Mouse (Mus musculus) neural tube, embryonic 15.5 days (tissue): ENCODE data around the gene Sv2c. TPM values are rescaled to one million over a fixed set of nuclear protein-coding genes. Genes with fewer than 3 reads are reported as not detected.

Experiments
- ATAC-seq: fragments of 200-750 bp; cut with Nextera tagmentation; 2 replicates; pipeline ENCODE4 v1.8.0; 2017; ENCODE audit warnings: mild to moderate bottlenecking, moderate TSS enrichment, moderate library complexity; ENCODE audit not compliant: low FRiP score
- H3K27ac ChIP-seq: fragments of 300-500 bp; sonication (generic); replicated peaks from 2 replicates; pipeline ENCODE4 v1.5.1; 2015; ENCODE audit warnings: mild to moderate bottlenecking, inconsistent platforms
- H3K27me3 ChIP-seq: fragments of 300-500 bp; sonication (generic); replicated peaks from 2 replicates; pipeline ENCODE4 v1.6.1; 2015; ENCODE audit warnings: inconsistent platforms
- H3K36me3 ChIP-seq: fragments of 300-500 bp; sonication (generic); 2 replicates; pipeline ENCODE4 v1.6.1; 2015; ENCODE audit warnings: inconsistent platforms
- H3K4me1 ChIP-seq: fragments of 300-500 bp; sonication (generic); 2 replicates; pipeline ENCODE4 v1.6.1; 2015; ENCODE audit warnings: inconsistent platforms
- H3K4me2 ChIP-seq: fragments of 300-500 bp; sonication (generic); 2 replicates; pipeline ENCODE4 v1.6.1; 2015; ENCODE audit warnings: inconsistent platforms, mild to moderate bottlenecking, moderate library complexity
- H3K4me3 ChIP-seq: fragments of 300-500 bp; sonication (generic); replicated peaks from 2 replicates; pipeline ENCODE4 v1.5.1; 2015; ENCODE audit warnings: mild to moderate bottlenecking, inconsistent platforms
- H3K9ac ChIP-seq: fragments of 300-500 bp; sonication (generic); replicated peaks from 2 replicates; pipeline ENCODE4 v1.6.1; 2015; ENCODE audit warnings: mild to moderate bottlenecking, inconsistent platforms
- H3K9me3 ChIP-seq: fragments of 300-500 bp; sonication (generic); replicated peaks from 2 replicates; pipeline ENCODE4 v1.6.1; 2016; ENCODE audit warnings: inconsistent platforms
- WGBS: fragments of 180-500 bp; shearing (Covaris S2); methylation state at CpG from one replicate; pipeline ENCODE4 v1.1.7; 2015; ENCODE audit warnings: mixed read lengths; 5-methylcytosine and 5-hydroxymethylcytosine counted together
- polyA plus RNA-seq: library from polyadenylated mRNA; unstranded; fragments of >200 nt; fragmentation: Nextera tagmentation; extraction: Ambion mirVana; gene quantifications from 2 replicates; pipeline ENCODE4 v1.2.1, GENCODE M21; 2015

The Sv2c gene
- polyA plus RNA-seq, 1 experiment from 2014 or later: 42.8 TPM

GRCm38 (mm10) chr13:95965162-95965561 lies 167.2 kb downstream of the Sv2c start:
- Histone ChIP-seq H3K9ac (no peak overlapping the region), H3K4me2 (no peak overlapping the region), H3K27me3 (no peaks in the 10 kb centered on the region), H3K4me1 (peaks cover 23% of the 10 kb centered on the region), H3K4me3 (no peak overlapping the region), H3K36me3 (no peaks in the 10 kb centered on the region), H3K9me3 (no peaks in the 10 kb centered on the region), H3K27ac (no peak overlapping the region)
- 83% methylated on average over 10 of the region's 10 CpGs for WGBS
- ATAC-seq: no peak

- peaks cover 29% of the 10 kb centered on the region for H3K4me1 ChIP-seq
- WGBS: 63% methylated on average over 8 of the region's 8 CpGs
- no peak overlapping the region for H3K9ac ChIP-seq
- no peaks in the 10 kb centered on the region for H3K36me3 ChIP-seq
- no peak overlapping the region for H3K4me3 ChIP-seq
- ATAC-seq: no peak
- no peaks in the 10 kb centered on the region for H3K9me3 ChIP-seq
- no peak overlapping the region for H3K4me2 ChIP-seq
- H3K27me3 ChIP-seq: no peaks in the 10 kb centered on the region
- H3K27ac ChIP-seq: no peak overlapping the region
Measured at GRCm38 (mm10) chr13:95964226-95964625, 168.2 kb downstream of the Sv2c start.

- Histone ChIP-seq H3K9ac (no peak overlapping the region), H3K9me3 (no peaks in the 10 kb centered on the region), H3K4me1 (peaks cover 29% of the 10 kb centered on the region), H3K4me3 (no peak overlapping the region), H3K36me3 (no peaks in the 10 kb centered on the region), H3K4me2 (no peak overlapping the region), H3K27ac (no peak overlapping the region), H3K27me3 (no peaks in the 10 kb centered on the region)
- ATAC-seq: no peak
- WGBS: 97% methylated on average over 1 of the region's 1 CpGs
Measured at GRCm38 (mm10) chr13:95963671-95964070, 168.7 kb downstream of the Sv2c start.

GRCm38 (mm10) chr13:95961905-95962304 lies 170.5 kb downstream of the Sv2c start:
- Histone ChIP-seq H3K27ac (no peak overlapping the region), H3K36me3 (no peaks in the 10 kb centered on the region), H3K27me3 (no peaks in the 10 kb centered on the region), H3K4me2 (peak overlapping the region; percentile 65), H3K4me3 (no peak overlapping the region), H3K9ac (no peak overlapping the region), H3K4me1 (peaks cover 29% of the 10 kb centered on the region), H3K9me3 (no peaks in the 10 kb centered on the region)
- 14% methylated on average over 7 of the region's 7 CpGs for WGBS
- peak; percentile 65; the same call in 1 of the 2 replicates for ATAC-seq

- peak overlapping the region; percentile 29 for H3K4me3 ChIP-seq
- ATAC-seq: peak; percentile 22; the same call in 1 of the 2 replicates
- no peaks in the 10 kb centered on the region for H3K9me3 ChIP-seq
- no peaks in the 10 kb centered on the region for H3K27me3 ChIP-seq
- H3K36me3 ChIP-seq: no peaks in the 10 kb centered on the region
- 12% methylated on average over 29 of the region's 29 CpGs for WGBS
- H3K9ac ChIP-seq: 0 out of 2 replicates have a peak overlapping the region, but pooled peaks have one; percentile 36
- H3K4me1 ChIP-seq: peaks cover 29% of the 10 kb centered on the region
- H3K27ac ChIP-seq: no peak overlapping the region
- peak overlapping the region; percentile 65 for H3K4me2 ChIP-seq
Measured at GRCm38 (mm10) chr13:95961191-95961791, 171.1 kb downstream of the Sv2c start.

- no peaks in the 10 kb centered on the region for H3K36me3 ChIP-seq
- H3K4me1 ChIP-seq: peaks cover 27% of the 10 kb centered on the region
- H3K9ac ChIP-seq: 0 out of 2 replicates have a peak overlapping the region, but pooled peaks have one; percentile 36
- H3K27me3 ChIP-seq: no peaks in the 10 kb centered on the region
- ATAC-seq: no peak
- peak overlapping the region; percentile 29 for H3K4me3 ChIP-seq
- no peak overlapping the region; the same call in 1 of the 2 replicates for H3K27ac ChIP-seq
- 9% methylated on average over 10 of the region's 10 CpGs for WGBS
- no peaks in the 10 kb centered on the region for H3K9me3 ChIP-seq
- H3K4me2 ChIP-seq: peak overlapping the region; percentile 65
Measured at GRCm38 (mm10) chr13:95960477-95961185, 171.7 kb downstream of the Sv2c start.

- Histone ChIP-seq H3K4me3 (no peak overlapping the region), H3K4me2 (peak overlapping the region; percentile 28), H3K36me3 (no peaks in the 10 kb centered on the region), H3K9ac (0 out of 2 replicates have a peak overlapping the region, but pooled peaks have one; percentile 17), H3K27ac (no peak overlapping the region; the same call in 1 of the 2 replicates), H3K9me3 (no peaks in the 10 kb centered on the region), H3K4me1 (peaks cover 20% of the 10 kb centered on the region), H3K27me3 (no peaks in the 10 kb centered on the region)
- 5% methylated on average over 14 of the region's 14 CpGs for WGBS
- no peak for ATAC-seq
Measured at GRCm38 (mm10) chr13:95959651-95960476, 172.5 kb downstream of the Sv2c start.

- no peak overlapping the region for H3K27ac ChIP-seq
- no peaks in the 10 kb centered on the region for H3K9me3 ChIP-seq
- H3K4me2 ChIP-seq: no peak overlapping the region
- no peak overlapping the region for H3K9ac ChIP-seq
- no peaks in the 10 kb centered on the region for H3K27me3 ChIP-seq
- H3K4me1 ChIP-seq: peaks cover 24% of the 10 kb centered on the region
- H3K36me3 ChIP-seq: no peaks in the 10 kb centered on the region
- ATAC-seq: no peak
- no peak overlapping the region for H3K4me3 ChIP-seq
- WGBS: 85% methylated on average over 10 of the region's 10 CpGs
Measured at GRCm38 (mm10) chr13:95957134-95957533, 175.2 kb downstream of the Sv2c start.

GRCm38 (mm10) chr13:95956327-95956781 lies 176.0 kb downstream of the Sv2c start:
- ATAC-seq: no peak
- 91% methylated on average over 2 of the region's 2 CpGs for WGBS
- Histone ChIP-seq H3K9me3 (no peaks in the 10 kb centered on the region), H3K27me3 (no peaks in the 10 kb centered on the region), H3K36me3 (no peaks in the 10 kb centered on the region), H3K4me2 (no peak overlapping the region), H3K27ac (no peak overlapping the region), H3K4me3 (no peak overlapping the region), H3K4me1 (peaks cover 19% of the 10 kb centered on the region), H3K9ac (no peak overlapping the region)

- H3K27me3 ChIP-seq: no peaks in the 10 kb centered on the region
- WGBS: 84% methylated on average over 5 of the region's 5 CpGs
- H3K36me3 ChIP-seq: no peaks in the 10 kb centered on the region
- peaks cover 11% of the 10 kb centered on the region for H3K4me1 ChIP-seq
- H3K9me3 ChIP-seq: no peaks in the 10 kb centered on the region
- no peak; the same call in 1 of the 2 replicates for ATAC-seq
- H3K9ac ChIP-seq: no peak overlapping the region
- no peak overlapping the region for H3K4me2 ChIP-seq
- H3K27ac ChIP-seq: no peak overlapping the region
- no peak overlapping the region for H3K4me3 ChIP-seq
Measured at GRCm38 (mm10) chr13:95955204-95955603, 177.2 kb downstream of the Sv2c start.

- H3K9ac ChIP-seq: no peak overlapping the region
- no peaks in the 10 kb centered on the region for H3K9me3 ChIP-seq
- H3K4me2 ChIP-seq: no peak overlapping the region
- 39% methylated on average over 4 of the region's 4 CpGs for WGBS
- ATAC-seq: no peak
- 0 out of 2 replicates have a peak, but pooled peaks cover 4% of the 10 kb centered on the region for H3K4me1 ChIP-seq
- H3K27ac ChIP-seq: no peak overlapping the region
- no peaks in the 10 kb centered on the region for H3K27me3 ChIP-seq
- H3K36me3 ChIP-seq: no peaks in the 10 kb centered on the region
- H3K4me3 ChIP-seq: no peak overlapping the region
Measured at GRCm38 (mm10) chr13:95953636-95954035, 178.7 kb downstream of the Sv2c start.
